Mouse (Mus musculus) embryo, embryonic 9.5 days (tissue): ENCODE measurements at regions not wholly inside any gene's neighbourhood (a gene's known extent, or its start where the extent isn't known, plus 50 kb on each side); places are given as distances from the start of the nearest gene placed in this dataset.
A peak's percentile ranks its signal among the peaks of the same experiment; 100 is the strongest.

ENCODE experiments used
- DNase-seq: peaks from one replicate; pipeline ENCODE4 v3.0.0-alpha.2; 2017; ENCODE audit errors: extremely low spot score

DNA sequence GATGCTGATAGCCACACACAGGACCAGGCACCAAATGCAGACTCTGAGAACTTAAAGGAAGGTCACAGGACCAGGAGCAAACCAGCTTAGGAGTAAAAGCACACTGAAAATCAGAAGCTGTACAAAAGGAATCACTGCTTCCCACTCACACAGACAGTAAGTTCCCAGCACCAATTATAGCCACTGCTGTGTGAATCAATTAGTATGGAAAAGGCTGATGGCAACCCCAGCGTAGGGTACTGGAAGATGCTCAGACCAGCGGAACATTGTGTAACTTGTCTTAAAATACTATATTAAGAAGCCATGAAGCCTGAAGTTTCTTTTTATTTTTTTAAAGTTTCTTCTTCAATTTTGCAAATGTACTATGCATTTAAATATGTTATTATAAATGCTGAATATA lies 115.8 kb downstream of the Lnpk start:
- DNase-seq = no peak

DNA sequence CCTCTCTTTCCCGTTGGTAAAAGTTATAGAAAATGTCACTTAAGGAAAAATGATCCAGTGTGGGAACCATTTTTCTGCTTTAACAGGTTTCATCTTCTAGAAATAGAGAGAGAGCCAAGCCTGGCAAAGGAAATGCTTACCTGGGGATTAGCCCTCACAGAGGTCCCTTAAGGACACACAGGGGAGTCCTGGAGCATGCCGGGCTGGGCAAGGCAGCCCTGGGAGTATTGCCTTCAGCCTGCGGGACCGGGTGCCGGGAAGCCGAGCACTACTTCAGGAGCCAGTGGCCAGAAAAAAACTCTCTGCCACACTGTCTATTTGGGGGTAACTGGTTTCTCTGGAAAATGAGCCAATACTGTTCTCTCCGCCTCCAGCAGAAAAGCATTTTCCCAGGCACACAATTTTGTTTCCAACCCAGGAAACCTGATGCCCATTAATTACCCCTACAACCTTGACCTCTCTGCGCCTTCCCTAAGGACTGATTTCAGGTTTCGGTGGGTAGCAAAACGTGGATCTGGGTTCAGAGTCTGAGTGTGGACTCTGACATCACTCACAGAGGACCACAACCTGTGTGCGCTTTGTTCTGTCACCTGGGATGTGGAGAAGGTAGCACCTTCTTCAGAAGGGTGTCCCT lies 117.9 kb downstream of the Lnpk start:
- no peak for DNase-seq

DNA sequence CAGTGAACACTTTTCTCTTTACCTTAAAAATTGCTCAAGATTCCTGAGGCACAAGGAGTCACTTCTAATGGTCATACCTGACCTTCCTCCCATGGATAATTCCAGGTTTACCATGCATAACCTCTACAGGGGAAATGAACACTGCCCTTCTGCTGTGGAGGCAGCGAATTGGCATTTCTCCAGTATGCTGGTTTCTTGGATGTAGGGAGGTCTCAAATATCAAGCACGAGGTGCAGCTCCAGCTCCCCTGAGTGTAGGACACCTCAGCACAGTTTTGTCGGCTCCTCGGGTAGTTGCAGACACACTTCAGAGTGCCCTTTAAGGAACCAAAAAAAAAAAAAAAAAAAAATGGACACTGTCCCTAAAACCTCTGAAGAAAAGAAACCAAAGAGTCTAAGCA lies 124.8 kb downstream of the Lnpk start:
- DNase-seq = no peak

DNA sequence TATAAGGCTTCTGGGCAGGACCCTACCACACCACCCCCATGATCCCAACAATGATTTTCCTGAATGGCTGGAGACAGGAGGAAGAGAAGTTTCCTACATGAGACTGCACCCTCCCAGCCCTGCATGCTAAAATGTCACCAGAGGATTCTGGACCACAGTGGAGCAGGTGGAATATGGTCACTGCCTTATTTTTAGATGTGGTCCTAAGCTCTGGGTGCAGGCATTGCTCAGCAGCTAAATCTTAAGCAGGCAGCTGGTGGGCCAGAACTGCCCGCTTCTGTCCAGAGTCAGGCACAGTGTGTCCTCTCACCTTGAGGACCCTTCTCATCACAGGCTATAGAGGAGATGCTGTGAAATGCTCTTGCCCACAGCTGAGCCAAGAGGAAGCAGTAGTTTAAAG lies 126.6 kb downstream of the Lnpk start:
- DNase-seq = no peak

DNA sequence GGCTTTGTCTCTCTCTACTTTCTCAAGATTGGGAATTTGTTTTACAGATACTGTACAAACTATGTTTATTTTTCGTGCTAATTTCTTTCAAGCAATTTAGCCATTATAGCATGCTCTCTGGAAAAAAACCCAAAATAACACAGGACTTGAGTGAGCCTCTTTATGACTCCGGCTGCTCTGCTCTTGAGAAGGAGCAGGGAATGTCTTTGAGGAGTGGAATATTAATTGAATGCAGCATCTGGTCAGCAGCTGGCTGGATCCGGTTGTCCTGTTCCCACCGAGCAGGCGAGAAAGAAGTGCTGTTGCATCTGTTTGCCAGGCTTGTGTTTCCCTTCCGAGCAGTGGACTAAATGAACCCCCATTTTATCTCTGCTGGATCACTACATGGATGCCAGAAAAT lies 127.7 kb downstream of the Lnpk start:
- DNase-seq = peak; percentile 19

DNA sequence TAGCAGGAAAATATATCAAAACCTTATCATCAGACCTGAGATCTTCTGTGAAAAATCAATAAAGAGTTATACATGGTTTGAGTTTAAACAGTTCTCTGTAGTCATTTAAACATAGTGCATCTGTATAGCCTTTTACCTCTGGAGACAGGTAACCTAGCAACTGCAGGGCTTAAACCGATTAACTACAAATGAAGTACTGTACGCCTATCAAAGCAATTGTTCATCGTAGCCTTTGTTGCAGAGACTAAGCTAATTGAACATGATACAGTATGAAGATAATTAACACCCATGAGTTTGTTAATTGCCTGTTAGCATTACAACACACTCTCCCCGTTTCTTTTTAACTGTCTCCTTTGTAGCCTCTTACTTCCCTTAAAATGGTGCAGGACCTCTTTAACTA lies 128.2 kb downstream of the Lnpk start:
- no peak for DNase-seq

DNA sequence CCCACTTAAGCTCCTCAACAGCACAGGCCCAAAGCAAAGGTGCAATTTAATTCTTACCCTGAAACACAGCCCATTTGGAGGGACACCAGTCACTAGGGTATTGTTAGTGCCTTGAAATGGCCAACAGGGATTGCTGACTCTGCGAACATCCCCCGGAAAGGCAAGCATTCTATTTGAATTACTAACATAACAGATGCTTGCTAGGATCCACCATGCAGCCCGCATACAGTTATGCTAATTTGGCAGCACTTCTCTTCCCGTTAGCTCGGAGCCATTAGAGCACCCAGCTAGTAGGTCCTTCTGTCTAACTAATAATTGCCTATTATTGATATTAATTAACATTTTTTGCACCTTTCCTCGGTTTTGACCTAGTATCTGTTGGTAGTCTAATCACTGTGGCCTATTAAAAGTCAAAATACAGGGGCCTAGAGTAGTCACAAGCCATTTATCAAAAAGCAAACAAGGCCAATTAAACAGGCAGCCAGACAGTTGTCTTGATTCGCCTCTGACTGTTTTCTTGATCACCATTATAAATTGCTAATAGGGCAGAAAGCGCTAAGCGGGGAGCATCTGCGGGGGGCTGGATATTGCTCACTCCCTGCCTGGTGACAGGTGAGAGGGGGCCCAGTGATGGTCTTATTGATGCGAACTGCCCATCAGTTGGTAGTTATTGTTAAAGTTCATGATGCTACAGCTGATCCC lies 129.0 kb downstream of the Lnpk start:
- DNase-seq = no peak

DNA sequence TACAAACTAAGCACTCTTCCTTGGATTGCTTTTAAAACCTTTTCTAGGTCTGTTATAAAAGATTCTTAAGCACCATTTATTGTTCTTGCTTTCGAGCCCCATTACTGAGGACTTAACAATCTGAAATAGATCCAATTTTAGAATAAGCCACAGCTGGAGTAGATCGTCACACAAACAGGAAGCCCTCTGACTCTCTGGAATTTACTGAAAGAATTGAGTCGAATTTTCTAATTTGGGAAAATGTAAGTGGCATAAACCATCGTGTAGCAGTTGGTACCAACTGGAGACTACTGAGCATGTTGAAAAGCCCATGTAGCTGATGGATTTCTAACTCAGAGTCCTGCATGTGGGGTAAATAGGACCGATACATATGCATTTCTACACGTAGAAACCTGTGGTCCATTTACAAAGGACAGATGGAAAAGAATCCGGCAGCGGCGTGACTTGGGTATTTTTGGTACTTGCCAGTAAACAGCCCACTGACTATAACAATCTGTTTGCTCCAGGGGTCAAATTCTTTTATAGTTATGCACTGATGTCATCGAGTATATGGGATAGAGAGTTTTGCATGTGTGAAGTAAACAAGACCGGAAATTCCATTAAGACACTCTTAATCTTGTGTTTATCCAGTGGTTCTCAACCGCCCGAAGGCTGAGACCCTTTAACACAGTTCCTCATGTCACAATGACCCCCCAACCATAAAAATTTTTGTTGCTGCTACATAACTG lies 143.9 kb downstream of the Lnpk start:
- DNase-seq = no peak

DNA sequence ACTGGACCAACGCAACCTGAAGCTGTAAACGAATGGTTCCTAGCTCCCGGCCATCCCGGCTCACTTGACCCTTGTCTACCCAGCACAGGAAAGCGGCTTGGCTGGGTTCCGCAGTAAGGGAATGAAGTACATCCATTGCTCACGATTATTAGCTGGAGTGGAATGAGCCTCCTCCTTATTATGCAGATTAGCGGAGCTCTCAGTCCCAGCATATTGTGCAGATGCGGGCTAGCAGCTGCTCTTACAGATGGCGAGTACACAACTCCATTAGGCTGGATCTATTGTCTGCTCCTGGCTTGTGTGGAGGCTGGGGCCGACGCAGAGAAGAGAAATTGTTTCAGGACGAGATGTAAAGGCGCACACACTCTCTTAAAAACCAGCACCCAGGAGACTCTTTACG lies 152.5 kb downstream of the Lnpk start:
- DNase-seq = peak; percentile 20

DNA sequence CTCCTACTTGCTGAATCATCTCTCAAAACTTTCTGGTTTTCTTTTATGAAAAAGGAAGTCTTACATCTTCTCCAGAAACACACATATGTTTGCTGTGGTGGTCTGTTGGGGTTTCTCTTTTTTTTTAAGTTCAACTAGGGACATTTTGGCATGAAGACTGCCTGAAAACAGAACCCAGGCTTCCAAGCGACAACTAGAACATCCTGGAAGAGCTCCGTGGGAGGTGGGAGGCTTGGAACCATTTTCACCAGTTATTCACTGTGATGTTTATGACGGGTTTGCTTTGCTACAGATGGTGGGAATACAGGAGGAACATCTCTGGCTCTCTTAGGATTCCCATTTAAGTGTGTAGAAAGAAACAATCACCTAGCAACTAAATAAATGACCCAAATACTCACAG lies 154.5 kb downstream of the Lnpk start:
- no peak for DNase-seq

DNA sequence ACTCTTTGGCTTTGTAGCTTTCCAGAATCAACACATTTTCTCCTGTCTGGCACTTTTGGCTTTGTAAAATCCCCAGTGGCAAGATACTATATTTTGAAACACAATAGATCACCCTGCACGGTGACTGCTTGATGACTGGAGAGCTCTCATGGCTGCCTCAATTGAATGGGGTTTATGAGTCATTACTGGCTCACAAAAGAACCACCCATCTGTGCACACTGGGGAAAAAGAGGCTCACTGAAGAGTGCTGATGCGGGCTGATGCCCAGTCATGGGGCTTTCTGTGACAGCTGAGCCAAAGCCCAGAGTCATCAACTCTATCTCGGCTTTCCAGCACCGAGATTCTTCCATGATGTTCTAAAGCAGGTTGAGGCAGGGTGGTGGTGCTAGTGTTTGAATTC lies 163.1 kb downstream of the Lnpk start:
- no peak for DNase-seq

DNA sequence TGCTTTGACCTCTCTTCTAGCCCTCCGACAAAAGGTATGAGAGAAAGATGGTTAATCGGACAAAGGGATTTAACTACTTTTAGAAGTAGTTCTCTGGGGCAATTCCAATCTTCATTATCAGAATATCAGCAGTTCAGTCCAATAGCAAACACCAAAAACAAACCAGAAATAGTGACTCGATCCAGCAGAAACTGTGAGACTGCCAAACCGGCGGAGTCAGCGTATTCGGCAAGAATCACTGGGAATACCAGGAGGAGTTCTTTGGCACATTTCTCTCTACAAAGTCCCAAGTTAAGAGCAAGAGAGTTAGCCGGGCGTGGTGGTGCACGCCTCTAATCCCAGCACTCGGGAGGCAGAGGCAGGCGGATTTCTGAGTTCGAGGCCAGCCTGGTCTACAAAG lies 164.5 kb downstream of the Lnpk start:
- no peak for DNase-seq

DNA sequence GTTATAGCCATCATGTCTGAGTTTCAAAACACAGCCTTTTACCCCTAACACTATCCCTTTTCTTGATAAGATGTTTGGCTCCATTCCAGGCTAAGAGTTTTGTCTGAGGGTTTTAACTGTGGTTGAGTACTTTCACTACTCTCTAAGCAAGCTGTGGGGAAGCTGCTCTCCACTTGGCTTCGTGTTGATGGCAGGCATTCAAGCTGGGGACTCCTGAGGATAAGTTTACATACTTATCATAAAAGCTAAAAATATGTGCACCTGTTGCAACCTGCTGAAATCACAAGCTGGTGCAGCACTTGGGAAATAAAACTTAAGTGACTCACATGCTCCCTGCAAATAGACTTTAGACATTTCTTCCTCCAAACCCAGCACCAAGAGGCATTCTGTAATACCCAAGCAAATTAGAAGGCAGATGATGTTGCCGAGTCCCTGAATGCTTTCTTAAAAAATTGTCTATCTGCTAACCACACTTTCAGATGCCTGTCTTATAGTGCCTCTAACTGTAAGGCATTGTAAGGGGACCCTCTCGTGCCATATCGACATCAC lies 169.3 kb downstream of the Lnpk start:
- DNase-seq = no peak

DNA sequence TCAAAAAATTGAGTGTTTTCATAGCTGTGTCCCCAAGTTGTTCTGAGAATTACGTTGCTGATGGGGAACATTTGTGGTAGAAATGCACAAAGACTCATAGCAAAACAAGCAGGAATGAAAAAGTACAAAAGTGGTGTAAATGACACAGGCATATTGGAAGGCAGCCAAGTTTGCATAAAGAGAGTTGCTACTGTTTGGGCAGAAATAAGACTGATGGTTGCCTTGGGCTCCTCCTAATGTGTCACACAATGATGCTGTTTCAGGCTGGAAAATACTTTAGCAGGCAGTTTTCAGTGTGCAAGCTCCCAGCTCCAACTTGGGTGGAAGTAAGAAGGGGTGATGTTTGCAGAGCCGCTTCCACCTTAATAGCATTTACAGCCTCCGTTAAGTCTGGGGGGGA lies 174.7 kb downstream of the Lnpk start:
- no peak for DNase-seq

DNA sequence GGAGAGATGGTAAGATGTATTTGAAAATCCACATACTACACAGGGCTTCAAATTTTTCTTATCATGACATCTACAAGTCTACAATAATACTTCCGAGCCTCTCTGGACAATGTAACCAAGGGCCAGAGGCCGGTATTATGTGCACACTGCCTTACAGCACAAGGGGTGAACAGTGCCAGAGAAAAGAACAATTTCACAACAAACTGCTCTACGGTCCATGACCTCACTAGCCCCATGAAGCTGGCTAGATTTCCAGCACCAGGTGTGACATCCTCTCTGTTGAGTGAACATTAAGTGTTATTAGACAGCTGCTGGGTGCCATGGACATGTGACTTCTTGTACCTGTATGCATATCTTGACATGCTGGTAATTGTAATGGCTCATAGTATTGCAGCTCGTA lies 188.2 kb downstream of the Lnpk start:
- no peak for DNase-seq

DNA sequence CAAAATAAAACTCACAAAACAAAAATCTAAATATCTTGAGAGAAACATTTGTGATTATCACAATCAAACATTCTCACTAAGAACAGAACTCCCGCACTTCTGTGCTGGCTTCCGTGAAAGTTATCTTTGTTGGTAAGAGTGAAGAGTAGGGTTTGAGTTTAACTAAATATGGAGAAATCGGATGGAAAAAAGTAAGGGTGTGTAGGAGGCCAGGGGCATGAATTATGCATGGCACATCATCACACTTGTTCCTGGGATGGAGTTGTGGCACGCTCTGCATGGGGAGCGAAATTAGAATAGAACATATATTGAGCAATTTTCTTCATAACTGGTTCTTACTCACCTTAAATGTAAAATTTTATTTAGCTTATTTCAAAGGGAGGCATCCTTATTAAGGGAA lies 191.2 kb downstream of the Lnpk start:
- DNase-seq = no peak

DNA sequence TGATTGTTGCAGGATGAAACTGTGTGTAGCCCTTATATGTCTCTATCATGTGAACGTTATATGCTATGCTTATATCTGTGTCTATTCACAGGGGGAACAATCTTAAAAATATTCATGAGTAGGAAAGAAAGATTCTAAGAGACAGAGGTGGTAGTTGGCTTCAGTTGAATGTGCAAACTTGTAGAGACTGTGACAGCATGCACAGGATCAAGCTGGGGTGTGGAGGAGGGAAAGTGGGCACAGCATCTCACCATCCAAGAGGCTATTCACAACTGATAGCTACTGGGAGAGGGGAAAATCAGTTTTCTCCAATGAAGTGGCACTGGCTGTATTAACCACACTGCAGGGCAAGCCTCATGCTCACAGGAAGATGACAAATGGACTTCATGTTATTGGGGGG lies 194.3 kb downstream of the Lnpk start:
- DNase-seq = no peak

DNA sequence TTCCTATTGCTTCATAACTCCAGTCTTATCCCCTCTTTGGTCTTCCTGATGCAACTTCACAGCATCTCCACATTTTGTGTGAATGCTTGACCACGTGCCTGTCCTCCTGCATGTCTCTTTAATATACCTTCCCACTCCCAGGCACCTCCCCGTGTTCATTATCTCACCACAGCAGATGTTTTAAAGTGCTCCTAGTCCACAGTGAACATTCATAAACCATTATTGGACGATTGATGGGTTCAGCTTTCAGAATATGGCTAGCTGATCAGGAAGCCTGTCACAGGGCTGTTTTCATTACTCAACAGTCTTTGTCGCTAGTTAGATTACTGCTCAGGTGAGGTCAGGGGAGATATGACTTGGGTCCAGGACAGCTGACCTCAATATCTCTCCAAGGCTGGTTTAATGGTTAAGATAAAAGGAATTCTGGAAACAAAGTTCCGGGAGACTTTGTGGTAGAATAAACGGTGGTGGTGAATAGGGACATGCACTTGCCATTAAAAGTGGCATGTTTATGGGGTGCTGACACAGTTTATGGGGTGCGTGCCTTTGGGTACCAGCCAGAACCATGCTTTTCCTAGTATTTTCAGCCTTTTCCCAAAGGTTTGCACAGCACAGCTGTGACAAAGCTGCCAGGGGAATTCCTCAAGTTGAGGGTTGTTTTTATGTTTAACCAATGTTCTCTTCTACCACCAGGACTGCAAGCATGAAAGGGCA lies 198.5 kb downstream of the Lnpk start:
- peak; percentile 10 for DNase-seq

DNA sequence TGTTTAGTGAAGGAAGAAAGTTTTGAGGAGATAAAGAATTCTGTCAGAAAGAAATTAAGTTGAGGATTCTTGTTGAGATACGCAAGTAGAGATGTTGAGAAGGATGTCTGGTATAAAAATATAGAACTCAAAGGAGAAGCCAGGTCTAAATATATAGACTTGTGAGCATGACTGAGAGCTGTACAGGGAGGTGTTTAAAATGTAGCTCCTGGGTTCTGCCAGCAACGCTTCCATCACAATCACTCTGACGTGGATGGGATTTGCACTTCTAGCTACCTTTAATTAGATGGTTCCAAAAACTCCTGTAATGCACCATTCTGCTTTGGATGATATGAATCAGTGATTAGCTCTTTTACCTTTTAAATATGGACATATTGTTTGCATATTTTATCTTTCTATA lies 200.5 kb downstream of the Lnpk start:
- DNase-seq = no peak

DNA sequence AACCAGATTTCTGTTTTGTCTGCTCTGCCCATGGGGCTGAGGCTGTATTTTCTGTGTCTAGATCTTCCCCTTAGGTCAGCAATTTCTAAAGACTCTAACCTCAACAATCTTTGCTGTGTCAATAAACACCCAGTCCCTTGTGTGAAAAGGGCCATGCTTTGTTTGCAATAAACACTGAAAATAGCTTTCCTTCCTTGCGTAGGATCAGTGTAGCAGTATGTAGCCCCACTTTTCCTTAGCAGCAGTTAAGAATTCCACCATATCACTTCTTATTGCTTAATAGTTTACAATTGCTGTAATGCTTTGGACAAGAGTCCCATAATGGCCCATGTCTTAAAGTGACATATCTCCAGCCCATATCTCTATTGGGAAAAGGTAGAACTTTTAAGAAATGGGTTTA lies 205.3 kb downstream of the Lnpk start:
- DNase-seq = no peak

DNA sequence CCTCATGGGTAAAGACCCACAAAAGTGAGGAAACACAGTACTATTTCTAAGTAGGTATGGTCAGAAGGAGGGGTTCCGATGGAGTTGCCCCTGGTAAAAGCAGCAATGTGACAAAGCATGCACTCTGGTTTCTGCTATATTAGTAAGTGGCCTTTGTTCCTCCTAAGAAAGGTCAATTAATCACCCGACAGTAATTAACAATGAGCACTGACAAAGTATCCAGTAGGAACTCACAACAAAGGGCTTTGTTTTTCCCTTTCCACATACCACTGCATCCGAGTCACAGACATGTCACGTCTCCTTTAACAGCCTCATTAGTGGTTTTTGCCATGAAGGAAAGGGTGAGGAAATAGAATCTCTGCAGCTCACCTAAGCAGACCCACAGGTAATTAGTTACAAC lies 206.2 kb downstream of the Lnpk start:
- no peak for DNase-seq

DNA sequence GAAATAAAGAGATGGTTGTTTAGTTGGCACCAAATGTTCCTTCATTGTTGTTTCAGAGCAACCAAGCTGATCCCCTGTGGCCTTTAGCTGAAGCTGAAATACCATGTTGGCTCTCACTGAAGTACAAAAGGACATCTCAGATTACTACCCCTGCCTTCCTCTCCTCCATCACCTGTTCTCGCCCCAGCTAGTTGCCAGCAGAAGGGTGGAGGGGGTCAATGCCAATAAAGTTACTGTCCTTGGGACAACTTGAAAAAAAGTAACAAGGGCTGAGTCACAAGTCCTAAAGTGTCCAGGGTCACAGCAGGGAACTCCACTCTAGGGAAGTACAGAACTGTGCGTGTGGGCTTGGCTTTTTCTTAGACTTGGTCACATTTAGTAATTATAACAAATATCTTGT lies 216.0 kb downstream of the Lnpk start:
- DNase-seq = no peak
